Mouse (Mus musculus) C2C12 (cell line): Measurements from ENCODE around the gene Gm5615.

Experiments
- CTCF ChIP-seq: IDR thresholded peaks from one replicate; pipeline ENCODE4 v1.5.1; 2011; ENCODE audit not compliant: control insufficient read depth, insufficient read depth, insufficient read length
- MAX ChIP-seq: IDR thresholded peaks from one replicate; pipeline ENCODE4 v1.6.1; 2011; ENCODE audit warnings: mild to moderate bottlenecking, control low read depth
- MYOD1 ChIP-seq: IDR thresholded peaks from one replicate; pipeline ENCODE4 v1.6.1; 2011; ENCODE audit warnings: low read depth; ENCODE audit not compliant: control insufficient read depth, insufficient read length
- USF1 ChIP-seq: IDR thresholded peaks from one replicate; pipeline ENCODE4 v1.6.1; 2011; ENCODE audit warnings: low read depth, mild to moderate bottlenecking, control low read depth, moderate library complexity

- TF ChIP-seq MYOD1 (no peak), CTCF (no peak), MAX (no peak), USF1 (no peak)
Observed at GRCm38 (mm10) chr9:36495824-36496223, 45.9 kb downstream of the Gm5615 start.
